Mouse (Mus musculus): ENCODE measurements around the gene Rgs10.

Gene Rgs10

GRCm38 (mm10) chr7:128408265-128408664 is 10.3 kb downstream of the Rgs10 start:
- DNase-seq: no peak

- no peak for DNase-seq
Observed at GRCm38 (mm10) chr7:128403988-128404387, 14.6 kb downstream of the Rgs10 start.

GRCm38 (mm10) chr7:128403586-128403985 is 15.0 kb downstream of the Rgs10 start:
- DNase-seq: no peak

GRCm38 (mm10) chr7:128403128-128403527 is 15.4 kb downstream of the Rgs10 start:
- DNase-seq: no peak

- DNase-seq: no peak
Observed at GRCm38 (mm10) chr7:128402577-128402976, 16.0 kb downstream of the Rgs10 start.

GRCm38 (mm10) chr7:128398664-128399063 is 19.9 kb downstream of the Rgs10 start:
- no peak for DNase-seq

GRCm38 (mm10) chr7:128397066-128397465 is 21.5 kb downstream of the Rgs10 start:
- no peak for DNase-seq

DNA sequence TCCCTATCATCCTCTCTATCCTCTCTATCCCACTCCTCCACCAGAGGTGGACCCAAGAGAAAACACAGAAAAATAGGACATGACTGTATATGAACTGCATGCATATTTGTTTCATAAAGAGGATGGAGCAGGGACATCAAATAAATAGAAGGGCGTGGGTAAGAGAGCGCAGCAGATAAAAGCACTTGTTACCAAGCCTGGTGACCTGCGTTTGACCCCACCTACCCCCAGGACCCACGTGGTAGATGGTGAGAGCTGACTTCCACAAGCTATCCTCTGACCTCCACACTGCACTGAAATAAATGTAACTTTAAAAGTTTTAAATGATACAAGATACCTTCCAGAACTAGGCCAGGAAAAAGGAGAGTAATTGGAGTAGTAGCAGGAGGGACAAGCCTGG is 24.8 kb downstream of the Rgs10 start:
- DNase-seq: no peak

DNA sequence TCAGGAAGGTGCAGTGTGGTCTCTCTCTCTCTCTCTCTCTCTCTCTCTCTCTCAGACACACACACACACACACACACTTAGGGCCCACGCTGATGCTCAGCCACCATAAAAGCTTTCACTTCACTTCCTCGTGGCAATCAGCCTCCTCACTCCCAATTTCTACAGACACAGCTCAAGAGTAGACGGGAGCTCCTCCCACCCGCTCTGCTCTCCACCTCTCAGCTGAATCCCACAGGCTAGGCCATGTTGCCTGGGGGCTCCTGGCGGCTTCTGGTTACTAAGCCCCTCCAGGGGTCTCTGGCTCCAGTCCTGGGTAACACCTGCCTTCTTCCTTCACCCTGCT is 25.6 kb downstream of the Rgs10 start:
- DNase-seq: no peak

DNA sequence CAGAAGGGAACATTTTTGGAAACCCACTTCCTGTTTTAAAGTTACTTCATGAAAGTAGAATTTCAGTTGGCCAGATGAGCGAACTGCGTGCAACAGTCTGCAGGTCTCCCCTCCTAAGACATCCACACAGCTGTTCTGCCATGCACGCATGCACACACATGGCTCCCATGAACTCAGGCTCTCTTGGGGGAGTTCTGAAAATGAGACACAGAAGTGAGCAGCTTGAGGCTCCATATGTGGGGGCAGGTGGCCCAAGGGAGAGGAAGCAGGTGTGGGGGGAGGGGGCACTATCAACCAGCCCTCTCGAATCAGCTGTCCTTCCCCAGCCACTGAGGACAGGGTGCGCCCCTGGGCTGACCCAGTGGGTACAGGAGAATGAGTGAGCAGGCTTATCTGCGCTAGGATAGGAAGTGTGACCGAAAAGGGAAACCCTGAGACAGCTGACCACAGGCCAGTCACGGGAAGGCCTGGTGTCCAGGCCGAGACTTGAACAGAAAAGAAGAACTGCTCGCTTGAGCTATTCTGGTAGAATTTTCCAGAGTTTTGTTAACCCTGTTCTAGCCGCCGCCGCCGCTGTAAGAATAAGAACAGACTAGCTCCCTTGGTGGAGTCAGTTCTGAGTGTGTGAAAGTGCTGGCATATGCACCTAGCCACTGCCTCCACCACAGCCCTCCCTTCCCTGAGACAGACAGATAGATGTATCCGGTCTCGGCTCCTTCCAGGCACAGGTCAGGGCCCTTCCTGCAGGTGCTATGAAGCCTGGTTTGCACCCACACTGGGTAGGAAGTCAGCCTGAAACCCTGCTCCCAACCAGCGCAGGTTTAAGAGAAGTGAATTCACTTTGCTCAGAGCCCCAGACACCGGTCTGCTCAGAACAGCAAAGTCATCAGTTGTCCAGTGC is 26.2 kb downstream of the Rgs10 start:
- DNase-seq: no peak

- no peak for DNase-seq
Observed at GRCm38 (mm10) chr7:128391267-128392057, 27.1 kb downstream of the Rgs10 start.

- peak; percentile 74 for DNase-seq
Observed at GRCm38 (mm10) chr7:128388968-128389367, 29.6 kb downstream of the Rgs10 start.

- DNase-seq: no peak
Observed at GRCm38 (mm10) chr7:128383726-128384463, 34.7 kb downstream of the Rgs10 start.

- no peak for DNase-seq
Observed at GRCm38 (mm10) chr7:128383189-128383725, 35.3 kb downstream of the Rgs10 start.

DNA sequence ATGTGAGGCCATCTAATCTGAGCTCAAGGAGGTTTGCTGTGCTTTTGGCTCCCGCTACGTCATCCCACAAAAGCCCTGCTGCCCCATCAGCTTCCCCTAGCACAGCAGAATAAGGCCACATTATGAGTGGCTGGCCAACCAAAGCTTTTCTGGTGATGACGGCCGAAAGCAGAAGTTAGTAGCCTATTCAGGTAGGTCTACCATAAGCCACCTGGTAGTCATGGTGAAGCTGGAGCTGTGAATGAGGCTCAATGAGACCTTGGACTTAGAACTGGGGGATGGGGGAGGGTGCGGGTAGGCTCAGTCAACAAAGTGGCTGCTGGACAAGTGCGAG is 36.1 kb downstream of the Rgs10 start:
- DNase-seq: no peak

- no peak for DNase-seq
Observed at GRCm38 (mm10) chr7:128381811-128382526, 36.6 kb downstream of the Rgs10 start.

- DNase-seq: no peak
Observed at GRCm38 (mm10) chr7:128381001-128381400, 37.6 kb downstream of the Rgs10 start.

- DNase-seq: no peak
Observed at GRCm38 (mm10) chr7:128379162-128379805, 39.3 kb downstream of the Rgs10 start.

- DNase-seq: no peak
Observed at GRCm38 (mm10) chr7:128376206-128376701, 42.3 kb downstream of the Rgs10 start.

GRCm38 (mm10) chr7:128374156-128374555 is 44.4 kb downstream of the Rgs10 start:
- DNase-seq: no peak

DNA sequence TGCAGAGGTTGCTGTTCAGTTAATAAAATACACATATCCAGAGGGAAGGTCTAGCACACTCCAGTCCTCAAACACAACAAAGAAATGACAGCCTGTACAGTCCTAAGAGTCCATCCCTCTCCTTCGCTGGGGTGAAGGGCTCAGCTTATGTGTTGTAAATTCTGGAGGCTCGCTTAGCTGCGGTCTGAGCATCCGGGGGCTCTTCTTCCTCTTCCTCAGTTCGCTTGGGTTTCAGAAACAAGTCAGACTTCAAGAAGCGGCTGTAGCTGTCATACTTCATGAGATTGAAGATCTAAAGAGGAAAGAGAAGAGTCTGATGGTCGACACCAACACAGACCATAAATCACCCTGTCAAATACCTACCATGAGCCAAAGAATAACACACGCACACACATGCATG is 44.8 kb downstream of the Rgs10 start:
- no peak for DNase-seq

- DNase-seq: no peak
Observed at GRCm38 (mm10) chr7:128372331-128372730, 46.2 kb downstream of the Rgs10 start.
